Mouse (Mus musculus) lung, postnatal 4 days (tissue): ENCODE results near the gene Mical2.

Experiments used
- DNase-seq, 2 experiments: peaks; one replicate each; pipeline ENCODE4 v3.0.0; 2021

Gene Mical2

DNA sequence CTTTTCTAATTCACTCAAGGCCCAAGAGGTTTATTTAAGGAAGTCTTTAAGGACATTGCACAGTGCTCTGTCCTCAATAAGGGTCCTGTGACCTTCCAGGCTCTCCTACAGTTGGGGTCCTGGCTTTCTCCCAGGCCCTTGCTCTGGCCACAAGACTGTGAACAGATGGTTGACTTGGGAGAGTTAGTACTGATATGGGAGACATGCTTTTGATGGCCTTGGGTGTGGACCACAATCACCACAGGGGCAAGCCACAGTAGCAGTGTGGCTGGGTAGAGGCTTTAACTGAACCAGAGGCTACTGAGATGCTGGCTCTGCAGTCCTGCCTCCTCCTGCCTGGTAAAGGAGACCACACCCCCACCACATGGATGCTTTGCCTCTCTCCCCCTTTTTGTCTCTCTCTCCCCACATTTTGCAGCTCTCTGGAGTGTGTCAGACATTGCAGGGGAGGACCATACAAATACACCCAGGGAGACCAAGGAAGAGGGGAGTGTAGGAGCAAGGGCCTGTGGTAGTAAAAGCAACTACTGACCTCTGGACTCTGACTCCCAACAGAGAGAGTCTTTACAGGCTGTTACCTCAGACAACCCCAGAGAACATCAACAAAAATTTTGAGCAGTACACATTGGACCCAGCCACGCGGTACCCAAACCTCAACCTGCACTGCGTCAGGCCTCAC lies 94.5 kb downstream of the Mical2 start:
- no peak for DNase-seq

DNA sequence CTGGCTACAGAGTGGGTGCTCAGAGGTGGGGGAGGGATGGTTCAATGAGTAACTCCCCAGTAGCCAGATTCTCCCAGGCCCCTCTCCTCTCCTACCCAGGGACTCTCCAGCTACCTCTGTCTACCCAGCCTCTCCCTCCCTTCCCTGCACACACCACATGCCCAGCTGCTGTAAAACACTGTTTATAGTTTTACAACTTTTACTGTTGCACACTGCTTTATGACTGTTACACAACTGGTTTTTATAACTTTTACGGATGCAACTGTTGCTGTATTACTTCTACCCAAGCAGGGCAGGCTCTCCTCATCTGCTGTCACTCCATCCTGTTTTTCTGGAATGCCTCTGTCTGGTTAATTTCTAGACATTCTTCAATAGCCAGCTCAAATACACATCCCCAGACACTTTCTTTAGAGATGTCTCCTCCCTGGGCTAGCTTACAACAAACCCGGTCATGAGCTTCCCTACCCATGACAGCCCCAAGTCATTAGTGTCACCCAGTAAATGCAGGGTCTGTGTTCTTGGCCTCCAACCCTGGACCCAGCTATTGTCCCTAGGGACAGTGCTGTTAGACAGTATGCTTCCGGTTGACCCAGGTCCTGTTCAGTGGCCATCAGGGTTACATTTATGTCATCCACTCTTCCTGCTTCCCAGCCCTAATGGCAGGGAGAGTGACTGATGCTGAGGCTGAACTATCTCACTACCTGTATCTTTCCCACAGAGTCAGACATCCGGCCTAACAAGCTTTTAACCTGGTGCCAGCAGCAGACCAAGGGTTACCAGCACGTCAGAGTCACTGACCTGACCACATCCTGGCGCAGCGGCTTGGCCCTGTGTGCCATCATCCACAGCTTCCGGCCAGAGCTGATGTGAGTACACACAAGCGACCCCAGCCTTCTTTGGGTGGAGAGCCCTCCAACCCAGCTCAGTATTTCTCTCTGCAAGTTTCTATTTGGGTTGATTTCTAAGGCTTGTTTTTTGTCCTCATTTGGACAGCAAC lies 96.4 kb downstream of the Mical2 start:
- DNase-seq = peak in 1 of 2 experiments; percentile 45

DNA sequence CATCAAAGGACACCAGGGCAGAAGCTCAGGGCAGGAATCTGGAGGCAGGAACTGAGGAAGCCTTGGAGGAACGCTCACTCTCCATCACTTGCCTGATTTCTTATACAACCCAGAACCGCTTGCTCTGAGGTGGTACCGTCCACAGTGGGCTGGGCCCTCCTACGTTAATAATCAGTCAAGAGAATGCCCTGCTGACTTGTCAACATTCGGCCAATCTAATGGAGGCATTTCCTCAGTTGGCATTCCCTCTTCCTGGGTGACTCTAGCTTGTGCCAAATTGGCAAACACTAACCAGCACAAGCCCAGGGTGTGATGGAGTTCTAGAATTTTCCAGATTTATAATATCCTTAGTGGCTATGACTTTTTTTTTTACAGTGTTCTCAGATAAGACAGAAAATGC lies 98.9 kb downstream of the Mical2 start:
- no peak for DNase-seq

DNA sequence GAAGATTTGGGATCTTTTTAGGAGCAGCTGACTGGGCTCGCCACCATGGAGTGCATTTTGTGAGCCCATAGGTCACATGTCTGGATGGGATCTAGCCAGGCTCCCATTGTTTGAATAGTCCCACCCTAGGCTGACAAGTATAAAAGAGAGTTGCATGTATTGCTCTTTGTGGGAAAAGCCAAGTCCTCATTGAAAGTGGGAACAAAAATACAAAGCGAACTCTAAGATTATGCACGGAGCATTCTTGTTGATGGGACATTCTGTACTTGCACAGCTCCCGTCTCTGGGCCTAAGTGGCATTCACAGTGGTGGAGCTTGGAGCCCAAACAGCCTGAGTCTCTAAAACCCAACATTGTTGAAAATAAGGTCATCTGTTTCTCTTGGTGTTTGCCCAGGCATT lies 101.2 kb downstream of the Mical2 start:
- DNase-seq = no peak

DNA sequence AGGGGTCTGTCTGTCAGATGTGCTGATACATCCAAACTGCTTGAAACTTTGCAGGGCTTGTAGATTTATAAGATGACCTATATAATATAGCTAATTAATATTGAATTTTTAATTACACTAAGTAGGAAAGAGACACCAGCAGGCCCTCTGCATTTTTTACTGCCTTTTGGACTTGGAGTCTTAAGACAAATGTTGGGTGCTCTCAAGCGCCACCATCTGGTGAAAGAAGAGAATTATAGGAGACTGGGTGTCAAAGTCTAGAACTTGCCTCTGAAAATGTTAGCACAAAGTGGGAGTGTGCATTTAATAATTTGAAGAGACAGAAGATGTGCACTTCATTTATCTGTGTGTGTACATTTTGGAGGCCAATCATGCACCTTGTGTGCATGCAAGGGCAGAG lies 103.3 kb downstream of the Mical2 start:
- DNase-seq = peak in 1 of 2 experiments; percentile 66

DNA sequence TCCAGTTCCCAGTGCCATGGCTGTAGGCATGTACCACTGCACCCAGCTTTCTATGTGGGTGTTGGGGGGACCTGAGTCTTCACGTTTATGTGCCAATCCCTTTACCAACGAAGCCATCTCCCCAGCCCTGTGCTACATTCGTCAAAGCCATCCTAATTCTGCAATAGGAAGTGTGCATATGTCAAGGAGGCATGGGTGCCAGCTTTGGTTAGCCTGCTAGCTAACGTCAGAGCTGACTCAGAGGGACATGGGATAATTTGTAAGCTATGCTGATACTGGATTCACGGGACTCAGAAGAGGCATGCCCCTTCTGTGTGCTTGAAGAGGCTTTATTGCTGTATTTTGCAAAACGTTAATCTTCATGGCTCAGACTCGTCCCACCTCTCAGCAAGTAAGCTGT lies 103.8 kb downstream of the Mical2 start:
- no peak for DNase-seq

DNA sequence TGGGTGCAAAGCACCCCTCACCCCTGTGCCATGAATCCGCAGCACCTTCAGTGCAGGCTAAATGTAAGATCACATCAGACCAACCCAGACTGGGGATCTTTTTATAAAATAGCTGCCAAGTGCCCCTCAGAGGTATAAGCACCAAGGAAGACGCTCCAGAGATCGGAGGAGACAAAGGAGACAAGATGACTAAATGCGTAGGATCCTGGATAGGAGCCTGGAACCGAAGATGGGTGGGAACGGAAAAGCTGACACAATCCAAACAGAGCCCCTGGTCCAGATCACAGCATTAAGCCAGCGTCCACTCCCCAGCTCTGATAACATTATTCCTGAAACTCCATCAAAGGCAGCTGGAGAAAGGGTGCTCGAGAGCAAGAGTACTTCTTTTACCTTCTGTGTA lies 105.3 kb downstream of the Mical2 start:
- DNase-seq = no peak

DNA sequence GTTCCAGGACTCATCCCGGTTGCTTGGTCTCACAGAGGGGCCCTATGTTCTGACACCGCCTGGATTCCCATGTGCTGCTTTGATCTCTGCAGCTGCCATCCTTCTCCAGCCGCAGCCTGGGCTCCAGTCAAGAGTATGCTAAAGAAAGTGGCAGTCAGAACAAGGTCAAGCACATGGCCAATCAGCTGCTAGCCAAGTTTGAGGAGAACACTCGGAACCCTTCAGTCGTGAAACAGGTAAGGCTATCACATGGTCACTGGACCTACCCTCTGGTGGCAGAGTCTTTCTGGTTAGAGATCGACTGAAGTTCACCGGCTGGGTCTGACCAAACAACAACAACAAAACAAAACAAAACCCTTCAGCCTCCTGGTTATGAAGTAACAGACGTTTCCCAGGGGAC lies 106.1 kb downstream of the Mical2 start:
- DNase-seq = peak in 1 of 2 experiments; percentile 44

DNA sequence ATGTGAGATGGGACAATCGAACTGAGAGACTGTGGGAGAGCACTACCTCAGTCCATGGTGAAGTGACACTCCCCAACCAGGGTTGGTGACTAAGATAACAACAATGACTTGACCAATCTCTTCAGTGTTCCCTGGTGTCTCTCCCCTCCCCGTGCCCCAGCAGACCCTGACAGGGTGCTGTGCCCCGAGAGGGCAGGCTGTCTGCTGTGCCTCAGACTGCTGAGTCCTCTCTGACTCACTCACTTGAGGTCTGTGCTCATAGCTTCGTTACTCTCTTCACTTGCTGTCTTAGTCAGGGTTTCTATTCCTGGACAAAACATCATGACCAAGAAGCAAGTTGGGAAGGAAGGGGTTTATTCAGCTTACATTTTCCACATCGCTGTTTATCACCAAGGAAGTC lies 106.8 kb downstream of the Mical2 start:
- DNase-seq = no peak

DNA sequence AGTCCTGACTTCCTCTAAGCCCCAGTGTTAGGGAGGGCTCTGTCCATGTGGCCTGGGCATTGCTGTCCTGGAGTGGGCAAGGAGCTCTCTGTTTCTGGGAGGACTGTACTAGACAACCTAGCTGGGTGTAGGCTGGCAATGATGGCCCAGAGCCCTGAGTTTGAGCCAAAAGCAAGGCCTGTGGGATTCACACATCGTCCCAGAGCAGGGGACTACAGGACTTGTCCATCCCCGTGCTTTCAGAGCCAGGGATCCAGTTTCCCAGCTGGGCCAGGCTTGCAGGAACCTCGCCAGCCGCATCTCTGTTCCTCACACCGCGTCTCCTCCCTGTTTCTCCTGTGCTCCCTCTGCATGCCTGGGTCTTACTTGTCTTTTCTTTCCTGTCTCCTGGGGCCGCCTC lies 107.7 kb downstream of the Mical2 start:
- no peak for DNase-seq

DNA sequence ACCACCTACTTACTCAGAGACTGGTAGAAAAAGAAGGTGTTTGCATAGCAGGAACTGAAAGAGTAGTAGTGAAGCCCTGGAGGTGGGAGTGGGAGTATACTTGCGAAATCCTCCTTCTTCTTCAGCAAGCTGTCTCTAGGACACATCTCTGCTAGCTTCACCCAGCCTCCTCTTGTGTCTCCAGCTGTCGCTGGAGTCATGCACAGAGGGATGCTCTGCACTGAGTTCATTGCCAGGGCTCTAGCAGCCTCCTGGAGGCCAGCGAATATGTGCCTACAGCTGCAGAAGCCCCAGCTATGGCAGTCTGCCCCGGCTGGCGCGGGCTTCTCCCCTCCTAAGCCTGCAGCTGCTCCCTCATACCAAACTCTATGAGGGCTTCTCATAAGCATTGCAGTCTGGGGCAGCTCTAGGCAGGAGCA lies 110.6 kb downstream of the Mical2 start:
- DNase-seq = peak; percentile 43 to 78

DNA sequence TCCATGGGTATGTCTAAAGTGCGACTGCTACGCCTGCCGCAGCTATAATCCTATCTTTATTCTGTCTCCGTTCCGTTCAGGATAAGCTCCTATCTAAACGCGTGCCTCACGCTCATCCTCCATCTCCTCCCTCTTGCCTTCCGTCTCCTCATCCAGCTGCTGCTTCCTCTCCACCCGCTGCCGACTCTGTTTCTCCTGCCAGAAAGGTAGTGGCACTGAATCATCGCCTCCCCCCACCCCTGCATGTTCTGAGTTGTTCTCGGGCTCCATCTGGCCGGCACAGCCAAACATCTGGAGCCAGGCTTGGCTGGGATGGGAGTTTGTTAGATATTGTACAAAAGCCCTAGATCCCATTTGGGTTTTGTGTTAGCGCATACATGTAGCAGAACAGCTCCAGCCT lies 111.1 kb downstream of the Mical2 start:
- peak in 1 of 2 experiments; percentile 55 for DNase-seq

DNA sequence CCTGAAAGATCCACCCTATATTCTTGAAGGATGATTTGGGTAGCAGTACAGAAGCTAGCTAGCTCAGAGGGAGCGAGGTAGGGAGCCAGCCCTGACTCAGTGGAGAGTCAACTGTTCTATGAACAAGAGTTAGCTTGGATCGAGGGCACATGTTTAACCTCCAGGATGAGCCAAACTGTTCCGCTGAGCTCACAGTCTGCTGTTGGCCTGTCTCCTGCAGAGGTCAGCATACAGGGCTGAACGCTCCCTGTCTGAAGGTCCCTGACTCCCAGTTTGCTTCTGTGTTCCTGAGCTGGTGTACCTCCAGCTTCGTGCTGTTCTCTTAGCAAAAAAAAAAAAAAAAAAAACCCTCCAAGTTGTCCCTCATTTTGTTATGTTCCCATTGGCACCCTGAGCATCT lies 112.1 kb downstream of the Mical2 start:
- no peak for DNase-seq

DNA sequence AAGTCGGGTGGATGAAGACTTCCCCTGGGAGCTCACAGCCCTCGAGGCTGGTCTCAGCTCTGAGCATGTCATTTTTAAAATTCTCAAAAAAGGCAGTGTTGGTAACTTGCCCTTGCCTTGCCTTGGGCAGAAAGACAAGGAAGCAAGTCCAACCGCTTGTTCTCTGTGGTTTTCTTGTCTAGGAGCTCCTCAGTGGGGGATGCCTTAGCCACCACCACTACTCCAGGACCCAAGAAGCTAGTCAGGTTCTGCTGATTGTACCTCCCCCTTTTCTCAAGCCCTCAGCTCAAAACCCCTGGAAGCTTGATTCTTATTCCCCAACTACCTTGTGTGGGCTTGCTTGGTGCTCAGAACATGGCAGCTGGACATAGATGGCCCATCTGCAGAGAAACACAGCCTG lies 115.4 kb downstream of the Mical2 start:
- no peak for DNase-seq

DNA sequence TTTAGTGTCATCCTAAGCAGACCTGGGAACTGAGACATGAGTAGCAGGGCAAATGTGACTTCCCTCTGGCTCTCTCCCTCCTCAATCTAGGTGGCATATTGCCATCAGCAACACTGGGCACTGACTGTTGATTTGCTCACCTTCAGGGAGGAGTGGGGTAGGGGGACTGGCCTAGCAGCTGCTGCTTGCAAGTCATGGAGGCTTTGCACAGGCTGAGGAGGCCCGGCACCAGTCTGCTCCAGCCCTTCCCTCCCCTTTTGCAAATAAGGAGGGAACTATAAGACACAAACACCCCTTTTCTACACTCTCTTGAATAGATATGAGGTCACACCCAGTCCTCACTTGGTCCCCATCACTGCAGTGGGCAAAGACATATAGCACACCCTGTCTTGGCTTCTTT lies 120.0 kb downstream of the Mical2 start:
- no peak for DNase-seq

DNA sequence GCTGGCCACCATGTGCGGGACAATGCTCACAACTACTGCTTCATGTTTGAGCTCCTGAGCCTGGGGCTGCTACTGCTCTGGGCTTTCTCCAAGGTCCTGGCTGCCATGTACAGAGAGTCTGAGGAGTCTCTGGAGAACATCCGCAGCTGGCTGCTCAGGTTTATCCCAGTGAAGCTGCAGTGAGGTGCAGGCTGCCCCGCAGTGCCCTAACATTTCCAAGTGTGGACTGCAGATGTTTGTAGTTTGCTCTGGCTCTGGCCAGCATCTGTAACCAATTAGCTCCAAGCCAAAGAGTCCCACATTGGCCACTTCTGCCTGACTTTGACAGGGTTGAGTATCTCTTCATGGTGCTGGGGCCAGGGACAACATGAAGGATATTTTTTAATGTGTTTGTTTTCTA lies 125.9 kb downstream of the Mical2 start:
- DNase-seq = no peak

DNA sequence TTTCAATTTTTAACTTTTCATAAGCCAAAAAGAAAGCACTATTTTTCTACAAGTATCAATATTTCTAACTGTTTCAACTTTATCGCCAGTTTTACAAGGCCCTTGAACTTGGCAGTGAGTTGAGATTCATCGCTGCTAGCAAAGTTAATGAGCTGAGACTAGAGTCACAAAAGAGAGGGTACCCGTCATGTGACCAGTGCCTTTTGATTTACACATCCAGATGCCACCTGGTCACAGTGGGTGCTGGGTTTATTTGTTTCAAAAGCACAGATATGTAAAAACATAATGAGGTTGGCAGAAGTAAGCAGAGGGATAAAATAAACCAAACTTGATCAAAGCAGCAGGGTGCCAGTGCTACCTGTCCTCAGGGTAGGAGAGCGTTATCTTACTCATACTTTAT lies 126.3 kb downstream of the Mical2 start:
- DNase-seq = no peak

DNA sequence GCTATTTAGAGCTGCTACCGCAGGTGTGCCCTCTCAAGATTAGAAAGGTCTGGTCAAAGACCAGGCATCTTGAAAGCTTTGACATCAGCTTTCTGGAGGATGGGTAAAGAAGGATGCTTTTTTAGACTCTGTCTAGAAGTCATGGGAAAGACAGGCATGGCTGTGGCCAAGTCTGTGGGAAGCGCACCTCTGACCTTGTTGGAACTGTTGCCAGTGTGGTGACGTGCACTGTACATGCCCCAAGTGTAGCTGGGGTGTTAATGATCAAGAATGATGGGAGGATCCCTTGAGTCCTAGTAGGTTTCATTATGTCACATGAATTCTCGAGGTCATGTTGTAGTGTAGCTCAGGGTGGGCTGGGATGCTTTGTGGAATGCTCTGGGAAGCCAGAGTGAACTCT lies 127.4 kb downstream of the Mical2 start:
- DNase-seq = peak; percentile 17 to 57

DNA sequence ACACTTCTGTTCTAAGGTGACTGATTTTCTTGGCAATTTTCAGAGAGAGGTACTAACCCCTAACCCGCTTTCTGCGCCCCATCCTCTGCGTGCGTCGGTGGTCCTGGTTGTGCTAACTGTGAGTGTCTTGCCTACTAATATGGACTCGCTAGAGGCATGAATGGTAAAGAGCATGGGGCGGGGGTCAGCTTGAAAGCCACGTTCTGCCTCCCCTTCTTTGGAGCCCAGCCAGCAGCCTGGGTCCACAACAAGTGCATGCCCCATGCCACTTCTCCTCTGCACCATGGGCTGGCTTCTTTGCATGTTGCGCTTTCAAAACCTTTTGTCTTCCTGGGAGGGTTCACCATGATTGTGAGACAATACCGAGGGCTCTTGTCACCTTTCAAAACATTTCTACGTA lies 128.3 kb downstream of the Mical2 start:
- no peak for DNase-seq

DNA sequence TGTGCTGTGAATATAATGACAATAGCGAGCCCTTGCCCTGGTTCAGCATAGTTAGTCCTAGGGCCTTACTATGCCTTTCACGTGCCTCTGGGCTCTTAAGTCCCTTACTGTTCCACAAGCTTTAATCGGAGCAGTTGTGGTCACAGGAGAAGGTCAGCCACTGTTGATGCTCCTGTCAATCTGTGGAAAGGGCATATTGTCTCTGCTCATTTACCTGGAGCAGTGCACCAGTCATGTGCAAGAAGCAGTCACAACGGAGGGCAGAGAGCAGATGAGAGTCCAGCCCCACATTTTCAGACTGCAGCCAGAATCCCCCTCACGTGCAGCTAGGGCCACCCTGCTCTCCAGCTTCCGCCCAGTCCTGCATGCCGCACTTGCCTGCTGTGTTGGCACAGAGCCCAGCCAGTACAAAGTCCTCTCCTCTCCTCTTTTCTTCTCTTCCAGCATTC lies 128.9 kb downstream of the Mical2 start:
- peak; percentile 62 to 77 for DNase-seq

DNA sequence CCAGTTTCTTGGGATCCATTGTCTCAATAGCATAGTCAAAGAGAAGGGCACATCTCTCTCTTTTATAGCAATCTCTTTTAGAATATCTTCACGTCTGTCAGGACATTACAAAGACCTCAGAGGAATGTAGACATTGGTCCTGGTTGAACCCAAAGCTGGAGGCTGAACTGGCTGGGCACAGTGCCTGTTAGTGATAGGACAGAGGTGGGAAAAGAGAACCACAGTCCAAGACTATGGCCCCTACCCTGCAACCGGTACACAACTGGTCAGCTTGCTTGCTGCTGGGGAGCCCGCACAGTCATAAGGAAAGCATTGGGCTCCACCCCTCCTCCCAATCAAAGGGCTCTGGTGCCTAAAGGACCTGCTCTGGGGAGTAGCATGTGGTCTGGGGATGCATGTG lies 133.9 kb downstream of the Mical2 start:
- no peak for DNase-seq

DNA sequence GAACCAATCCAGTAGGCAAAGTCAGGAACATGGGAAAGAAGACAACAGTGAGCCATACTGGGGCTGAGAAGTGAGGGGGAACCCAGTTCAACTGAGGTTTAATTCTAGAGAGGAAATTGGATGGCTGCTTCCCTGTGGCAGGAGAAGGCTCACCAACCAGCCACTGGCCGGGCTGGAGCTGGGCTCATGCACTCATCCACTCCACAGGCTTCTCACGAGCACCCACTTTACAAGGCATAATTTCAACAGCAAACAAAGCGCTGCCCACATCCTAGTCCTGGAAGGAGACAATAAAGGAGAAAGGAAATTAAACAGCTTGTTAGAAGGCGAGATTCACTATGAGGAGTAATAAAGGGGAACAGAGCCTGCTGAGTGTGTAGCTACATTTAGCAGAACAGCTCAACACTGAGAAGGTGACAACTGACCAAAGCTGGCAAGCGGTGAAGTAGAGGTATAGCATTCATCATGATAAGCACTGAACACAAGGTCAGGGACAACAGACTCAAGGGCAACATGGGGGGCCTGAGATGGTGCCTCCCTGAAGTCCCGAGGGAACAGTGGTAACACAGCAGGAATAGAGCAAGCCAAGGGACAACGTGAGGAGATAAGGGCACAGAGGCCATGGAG lies 137.0 kb downstream of the Mical2 start:
- no peak for DNase-seq

DNA sequence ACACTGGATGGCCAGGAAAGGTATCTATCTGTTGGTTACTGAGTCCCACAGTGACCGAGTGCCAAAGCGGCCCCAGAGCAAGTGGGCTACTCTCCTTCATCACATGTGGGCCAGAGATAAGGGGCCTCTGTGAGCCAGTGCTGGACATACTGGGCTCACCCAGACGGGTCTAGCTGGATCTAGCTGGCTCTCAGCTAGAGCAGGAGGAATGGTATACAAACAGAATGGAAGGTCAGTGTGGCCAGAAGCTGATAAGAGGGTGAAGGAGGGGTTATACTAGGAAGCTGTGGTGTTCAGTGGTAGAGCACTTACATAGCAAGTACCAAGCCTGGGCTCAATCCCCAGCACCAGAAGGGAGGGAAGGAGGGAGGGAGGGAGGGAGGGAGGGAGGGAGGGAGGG lies 140.2 kb downstream of the Mical2 start:
- DNase-seq = no peak

DNA sequence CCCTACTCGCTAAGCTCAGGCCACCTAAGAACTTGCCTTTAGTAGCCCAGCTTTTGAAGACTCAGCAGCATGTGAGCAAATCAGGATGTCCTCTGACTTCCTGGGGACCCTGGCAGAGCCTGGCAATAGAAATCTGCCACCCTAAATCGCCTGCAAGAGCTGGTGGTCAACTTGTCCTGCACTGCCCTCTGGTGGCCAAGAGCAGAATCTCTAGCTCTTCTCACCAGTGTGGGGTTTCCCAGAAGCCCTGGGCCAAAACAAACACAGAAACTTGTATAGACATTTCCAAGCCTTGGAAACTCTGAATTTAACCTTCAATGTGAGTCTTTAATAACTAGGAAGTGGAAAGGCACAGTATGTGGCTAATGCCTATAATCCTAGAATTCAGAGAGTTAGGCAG lies 143.4 kb downstream of the Mical2 start:
- peak; percentile 83 to 88 for DNase-seq
